Mouse (Mus musculus) retina, postnatal 7 days (tissue): ENCODE data around the gene H2-DMb1.
"Not testable (repeated sequence)": the region's sequence is repeated elsewhere in the genome, so short reads cannot be mapped to it uniquely, and the experiment has no call there.

ENCODE experiments used
- DNase-seq: peaks from one replicate; pipeline ENCODE4 v3.0.0-alpha.2; 2012; ENCODE audit warnings: low read depth, low spot score

The H2-DMb1 gene

GRCm38 (mm10) chr17:34144221-34144620 is 8.7 kb upstream of the H2-DMb1 start:
- not testable (repeated sequence) for DNase-seq

GRCm38 (mm10) chr17:34144960-34145371 is 7.9 kb upstream of the H2-DMb1 start:
- no peak for DNase-seq

GRCm38 (mm10) chr17:34155534-34155933 is 2.7 kb downstream of the H2-DMb1 start:
- DNase-seq = no peak

- DNase-seq = no peak
Observed at GRCm38 (mm10) chr17:34164202-34164895, 11.5 kb downstream of the H2-DMb1 start.

DNA sequence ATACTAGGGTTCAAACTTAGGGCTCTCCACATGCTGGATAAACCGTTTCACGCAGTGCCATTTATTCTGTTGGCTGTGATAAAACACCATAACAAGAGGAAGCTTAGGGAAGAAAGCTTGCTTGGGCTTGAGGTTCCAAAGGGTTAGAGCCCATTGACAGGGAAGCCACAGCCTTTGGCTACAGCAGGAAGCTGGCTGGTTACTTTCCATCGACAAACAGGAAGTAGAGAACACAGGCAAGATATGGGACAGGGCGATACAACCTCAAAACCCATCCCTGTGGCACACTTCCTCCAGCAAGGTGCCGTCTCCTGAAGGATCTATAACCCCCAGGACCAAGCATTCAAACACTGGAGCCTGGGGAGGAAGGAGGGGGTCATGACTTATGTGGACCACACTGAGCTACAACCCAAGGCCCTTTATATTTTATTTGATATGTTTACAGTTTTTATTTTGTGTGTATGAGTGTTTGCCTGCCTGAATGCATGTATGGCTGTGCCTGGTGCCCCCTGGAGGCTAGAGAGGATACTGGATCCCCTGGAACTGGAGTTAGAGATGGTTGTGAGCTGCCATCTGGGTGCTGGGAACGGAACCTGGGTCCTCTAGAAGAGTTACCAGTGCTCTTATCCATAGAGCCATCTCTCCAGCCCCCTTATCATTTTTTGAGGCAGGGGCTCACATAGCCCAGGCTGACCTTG is 12.3 kb downstream of the H2-DMb1 start:
- DNase-seq = no peak

- no peak for DNase-seq
Observed at GRCm38 (mm10) chr17:34169279-34169678, 16.4 kb downstream of the H2-DMb1 start.

DNA sequence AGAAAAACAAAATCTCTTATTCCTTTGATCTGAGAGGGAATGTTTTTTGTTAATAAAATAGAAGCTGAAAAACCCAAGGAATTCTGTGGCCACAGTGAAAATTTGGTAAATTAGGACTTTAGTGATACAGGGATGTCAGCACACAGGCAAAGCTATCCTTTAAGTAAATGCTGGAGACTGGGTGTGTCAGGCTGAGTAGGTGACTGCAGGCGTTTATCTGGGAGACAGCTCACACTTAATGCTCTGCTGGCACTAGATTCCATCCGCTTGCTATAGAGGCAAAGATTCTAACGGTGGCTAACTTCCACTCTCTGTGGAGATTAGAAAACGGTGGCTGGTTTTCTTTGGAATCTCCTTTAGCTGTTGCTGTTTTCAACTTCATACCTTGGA is 17.6 kb downstream of the H2-DMb1 start:
- no peak for DNase-seq

DNA sequence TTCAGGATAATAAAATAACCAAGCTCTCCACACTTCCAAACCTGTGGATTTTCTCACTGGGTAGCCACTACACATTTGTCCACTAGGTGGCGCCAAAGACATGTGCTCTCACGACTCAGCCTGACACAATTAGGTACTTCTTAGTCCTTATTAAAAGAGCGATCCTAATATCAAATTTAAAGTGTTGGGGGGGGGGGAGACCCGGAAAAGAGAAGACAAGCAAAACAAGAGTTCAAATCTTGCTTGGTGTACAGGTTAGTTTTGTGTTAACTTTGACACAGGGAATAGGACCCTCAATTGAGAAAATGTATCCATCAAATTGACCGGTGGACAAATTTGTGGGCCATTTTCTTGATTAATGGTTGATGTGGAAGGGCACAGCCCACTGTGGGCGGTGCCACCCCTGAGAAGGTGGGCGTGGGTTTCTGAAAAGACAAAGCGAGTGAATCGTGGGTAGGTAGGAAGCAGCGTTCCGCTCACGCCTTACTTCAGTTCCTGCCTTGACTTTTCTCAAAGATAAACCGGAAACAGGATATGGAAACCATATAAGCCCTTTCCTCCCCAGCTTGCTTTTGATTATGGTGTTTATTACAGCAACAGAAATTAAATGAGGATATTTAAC is 18.1 kb downstream of the H2-DMb1 start:
- peak; percentile 70 for DNase-seq

GRCm38 (mm10) chr17:34172528-34172927 is 19.7 kb downstream of the H2-DMb1 start:
- DNase-seq = no peak

GRCm38 (mm10) chr17:34174075-34174474 is 21.2 kb downstream of the H2-DMb1 start:
- no peak for DNase-seq

DNA sequence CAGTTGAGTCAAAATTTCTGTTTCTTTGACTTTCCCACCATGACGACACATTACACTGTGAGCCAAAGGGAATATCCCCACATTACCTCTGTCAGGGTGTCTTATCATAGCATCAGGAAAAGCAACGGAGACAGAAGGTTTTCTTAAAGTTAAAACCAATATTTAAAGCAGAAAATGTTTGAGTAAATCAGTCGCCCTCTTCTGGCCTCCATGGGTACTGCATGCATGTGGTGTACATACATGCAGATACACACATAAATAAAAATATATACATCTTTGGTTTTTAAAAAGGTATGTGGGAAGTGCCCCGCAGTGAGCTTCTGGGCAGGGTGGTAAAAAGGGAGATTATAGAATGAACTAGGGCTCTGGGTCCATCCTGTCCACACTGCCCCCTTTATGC is 24.3 kb downstream of the H2-DMb1 start:
- DNase-seq = no peak

- no peak for DNase-seq
Observed at GRCm38 (mm10) chr17:34179019-34179418, 26.1 kb downstream of the H2-DMb1 start.

- no peak for DNase-seq
Observed at GRCm38 (mm10) chr17:34179913-34180859, 27.3 kb downstream of the H2-DMb1 start.

DNA sequence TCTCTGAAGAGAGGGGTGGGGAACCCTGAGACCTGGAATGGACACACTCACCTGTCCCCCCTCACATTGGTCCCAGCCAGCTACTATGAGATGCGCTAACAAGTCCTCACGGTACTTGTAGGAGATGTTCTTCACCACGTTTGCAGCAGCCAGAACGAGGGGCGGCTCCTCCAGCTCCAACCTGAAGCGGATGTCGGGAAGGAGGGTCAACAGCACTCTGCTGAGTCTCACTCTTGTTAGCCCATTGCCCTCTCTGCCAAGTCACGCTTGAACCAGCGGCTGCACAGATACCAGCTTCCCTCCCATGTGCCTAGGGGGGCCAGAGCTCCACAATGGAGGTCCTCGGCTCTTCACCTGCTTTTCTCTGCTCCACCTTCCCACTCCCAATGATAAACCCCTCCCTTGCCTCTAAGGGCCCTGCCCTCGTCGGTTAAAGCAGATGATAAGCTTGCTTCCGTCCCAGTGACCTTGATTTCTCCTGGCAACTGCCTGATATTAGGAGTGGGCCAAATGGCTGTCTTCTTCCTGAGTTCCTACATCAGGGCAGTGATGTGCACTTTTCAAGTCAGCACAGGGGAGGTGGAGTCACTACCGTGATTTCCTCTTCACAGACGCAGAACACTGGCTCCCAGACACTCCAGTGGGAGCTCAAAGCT is 30.8 kb downstream of the H2-DMb1 start:
- DNase-seq = no peak

DNA sequence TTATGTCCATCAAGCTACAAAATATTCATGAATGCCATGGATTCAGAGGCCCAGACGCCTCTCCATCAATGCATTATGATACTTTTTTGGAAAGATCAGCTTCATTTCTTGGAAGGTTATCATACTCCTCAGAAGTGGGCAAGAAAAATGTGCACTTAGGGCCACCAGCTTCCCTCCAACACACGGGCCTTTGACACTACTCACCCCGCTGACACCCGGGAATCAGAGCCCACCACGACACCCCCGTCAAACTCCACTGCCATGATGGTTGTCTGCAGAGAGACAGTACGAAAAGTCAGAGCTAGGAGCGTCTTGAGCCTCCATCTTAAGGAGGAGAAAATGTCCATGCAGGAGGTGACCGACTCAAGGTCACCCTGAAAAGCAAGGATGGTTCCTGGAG is 32.7 kb downstream of the H2-DMb1 start:
- no peak for DNase-seq

DNA sequence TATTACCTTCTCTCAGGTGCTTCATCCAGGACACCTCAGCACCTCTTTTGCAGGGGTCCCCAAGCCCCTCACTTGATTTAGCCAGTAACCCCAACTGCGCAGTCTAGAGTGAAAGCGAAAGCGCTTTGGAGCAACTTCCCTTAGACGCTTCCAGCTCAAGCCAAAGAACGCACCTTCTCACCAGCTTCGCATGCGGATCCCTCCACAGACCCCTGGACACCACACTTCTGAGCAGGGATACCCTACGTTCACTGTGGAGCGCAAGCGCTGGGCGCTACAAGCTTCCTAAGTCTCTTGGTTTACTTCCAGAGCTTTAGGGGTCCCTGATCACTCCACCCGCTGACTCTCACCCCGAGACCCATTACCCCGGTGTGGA is 34.0 kb downstream of the H2-DMb1 start:
- no peak for DNase-seq

DNA sequence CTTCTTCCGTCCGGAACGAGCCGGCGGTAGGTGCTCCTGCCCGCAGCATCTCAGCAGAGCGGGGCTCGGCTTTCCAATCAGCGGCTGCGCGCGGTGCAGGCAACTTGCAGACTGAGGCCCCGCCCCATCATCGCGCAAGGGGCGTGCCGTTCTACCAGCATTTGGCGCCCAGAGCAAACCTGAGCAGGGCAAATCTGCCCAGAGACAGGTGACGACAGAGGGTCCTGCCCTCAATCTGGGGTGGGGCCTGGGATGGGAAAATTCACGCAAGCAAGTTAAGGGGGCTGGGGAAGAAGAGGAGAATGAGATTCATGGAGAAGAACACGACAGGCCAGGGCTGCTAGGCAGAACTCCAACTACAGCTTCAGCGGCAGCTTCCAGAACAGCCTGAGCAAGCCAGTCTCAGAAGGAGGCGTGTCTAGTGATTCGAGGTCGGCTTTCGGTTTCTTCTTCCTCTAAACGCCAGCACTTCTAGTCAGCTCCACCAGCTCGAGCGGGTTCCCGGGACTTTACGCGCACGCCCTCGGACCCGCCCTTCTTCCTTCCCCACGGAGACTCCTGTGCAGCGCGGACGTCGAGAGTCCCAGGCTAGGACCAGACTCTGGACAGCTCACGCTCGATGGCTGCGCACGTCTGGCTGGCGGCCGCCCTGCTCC is 34.5 kb downstream of the H2-DMb1 start, which contains the start of the genes Tap1 and Psmb9:
Gene Tap1 (plus strand): TSS at position 293 of the 656 bp plus-strand sequence.
Gene Psmb9 (minus strand): TSS at position 504 of the 656 bp plus-strand sequence.
- peak; percentile 77 for DNase-seq

DNA sequence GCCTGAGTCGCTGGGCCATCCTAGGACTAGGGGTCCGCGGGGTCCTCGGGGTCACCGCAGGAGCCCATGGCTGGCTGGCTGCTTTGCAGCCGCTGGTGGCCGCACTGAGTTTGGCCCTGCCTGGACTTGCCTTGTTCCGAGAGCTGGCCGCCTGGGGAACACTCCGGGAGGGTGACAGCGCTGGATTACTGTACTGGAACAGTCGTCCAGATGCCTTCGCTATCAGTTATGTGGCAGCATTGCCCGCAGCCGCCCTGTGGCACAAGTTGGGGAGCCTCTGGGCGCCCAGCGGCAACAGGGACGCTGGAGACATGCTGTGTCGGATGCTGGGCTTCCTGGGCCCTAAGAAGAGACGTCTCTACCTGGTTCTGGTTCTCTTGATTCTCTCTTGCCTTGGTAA is 35.1 kb downstream of the H2-DMb1 start:
- DNase-seq = no peak

DNA sequence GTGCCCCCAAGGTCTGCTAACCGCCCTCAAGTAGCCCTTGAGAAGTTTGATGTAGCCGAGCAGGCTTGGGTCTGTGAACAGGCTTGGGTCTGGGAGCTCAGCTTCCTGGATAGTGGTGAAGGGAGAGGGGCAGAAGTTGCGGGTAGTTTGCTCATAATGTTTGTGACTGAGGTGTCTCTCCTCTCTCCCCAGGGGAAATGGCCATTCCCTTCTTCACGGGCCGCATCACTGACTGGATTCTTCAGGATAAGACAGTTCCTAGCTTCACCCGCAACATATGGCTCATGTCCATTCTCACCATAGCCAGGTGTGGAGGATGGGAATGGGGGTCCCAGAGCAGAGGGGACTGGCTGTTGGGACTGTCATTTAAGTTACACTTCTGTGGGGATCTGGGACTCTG is 36.1 kb downstream of the H2-DMb1 start:
- no peak for DNase-seq

GRCm38 (mm10) chr17:34192852-34193251 is 40.0 kb downstream of the H2-DMb1 start:
- DNase-seq = no peak

- no peak for DNase-seq
Observed at GRCm38 (mm10) chr17:34193468-34193867, 40.6 kb downstream of the H2-DMb1 start.
